Comparison of ENCODE assay signal across 23 mouse cellular contexts in the genomic region with DNA sequence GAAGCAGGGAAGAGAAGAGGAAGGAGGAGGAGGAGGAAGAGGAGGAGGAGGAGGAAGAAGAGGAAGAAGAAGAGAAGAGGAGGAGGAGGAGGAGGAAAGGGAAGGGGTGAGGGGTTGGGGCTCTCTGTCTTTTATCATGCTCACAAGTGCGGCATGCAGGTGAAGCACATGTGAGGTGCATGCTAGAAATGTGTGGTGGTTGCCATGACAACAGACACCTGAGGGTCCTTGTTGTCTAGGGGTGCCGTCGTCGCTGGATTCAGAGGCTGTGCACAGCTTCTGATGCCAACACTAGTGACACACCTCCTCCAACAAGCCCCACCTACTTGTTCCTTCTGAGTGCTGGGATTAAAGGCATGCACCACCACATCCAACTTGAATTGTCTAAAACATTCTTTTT. TPM values are rescaled to one million over a fixed set of nuclear protein-coding genes. Genes with fewer than 3 reads are reported as not detected.
A peak's percentile ranks its signal among the peaks of the same experiment; 100 is the strongest.
DNase-seq lines count a peak whose midpoint lies in the region; ATAC-seq and TF ChIP-seq lines count a peak whose summit lies in the region.
"Had no signal": no experiment of that assay in that cellular context is flagged by ENCODE, and none has a peak within 500 bp of the region (broad histone marks: within the 10 kb centered on the region; RNA-seq: fewer than 3 reads in every experiment).

No protein-coding gene starts in this region.

- no peaks in the 10 kb centered on the region for H3K36me3 ChIP-seq in forebrain, embryonic 13.5 days (ENCODE audit: poor library complexity, severe bottlenecking)
- no peaks in the 10 kb centered on the region for H3K36me3 ChIP-seq in forebrain, embryonic 10.5 days (replicated peaks)
- no peaks in the 10 kb centered on the region for H3K36me3 ChIP-seq in hindbrain, postnatal 0 days (ENCODE audit: insufficient read depth, low read length)
- H3K36me3 ChIP-seq in hindbrain, embryonic 11.5 days (ENCODE audit: control insufficient read depth, insufficient read depth, low read length): no peaks in the 10 kb centered on the region
- H3K36me3 ChIP-seq in thymus, adult 2 months (ENCODE audit: control insufficient read depth, insufficient read depth, low read length): no peaks in the 10 kb centered on the region
- H3K36me3 ChIP-seq: embryonic facial prominence, embryonic 13.5 days; heart, embryonic 15.5 days; kidney, embryonic 15.5 days had no signal

- no peak overlapping the region for H3K27ac ChIP-seq in forebrain, embryonic 13.5 days
- H3K27ac ChIP-seq in forebrain, embryonic 10.5 days: no peak overlapping the region
- H3K27ac ChIP-seq in hindbrain, postnatal 0 days: no peak overlapping the region
- H3K27ac ChIP-seq in hindbrain, embryonic 11.5 days (ENCODE audit: low read depth, low read length): no peak overlapping the region
- no peak overlapping the region for H3K27ac ChIP-seq in thymus, adult 2 months (ENCODE audit: control insufficient read depth, insufficient read depth, low read length)
- H3K27ac ChIP-seq: embryonic facial prominence, embryonic 13.5 days; heart, adult 2 months; heart, embryonic 15.5 days; kidney, embryonic 15.5 days had no signal

- no peak overlapping the region for H3K4me2 ChIP-seq in forebrain, embryonic 13.5 days
- H3K4me2 ChIP-seq in hindbrain, postnatal 0 days (ENCODE audit: low read depth, low read length): no peak overlapping the region
- no peak overlapping the region for H3K4me2 ChIP-seq in hindbrain, embryonic 11.5 days (replicated peaks; ENCODE audit: low read depth, low read length)
- H3K4me2 ChIP-seq: embryonic facial prominence, embryonic 13.5 days; heart, embryonic 15.5 days; kidney, embryonic 15.5 days; liver, embryonic 11.5 days had no signal

- no peak overlapping the region for H3K9ac ChIP-seq in forebrain, embryonic 13.5 days
- H3K9ac ChIP-seq in hindbrain, postnatal 0 days (replicated peaks; ENCODE audit: low read length): no peak overlapping the region
- no peak overlapping the region for H3K9ac ChIP-seq in hindbrain, embryonic 11.5 days (ENCODE audit: low read depth, low read length)
- H3K9ac ChIP-seq: embryonic facial prominence, embryonic 13.5 days; heart, embryonic 15.5 days; kidney, embryonic 15.5 days had no signal

- TF ChIP-seq CTCF in hindbrain, postnatal 0 days (IDR thresholded peaks at IDR 0.05; ENCODE audit: low read depth): no peak
- TF ChIP-seq CTCF in thymus, adult 2 months (IDR thresholded peaks at IDR 0.05; ENCODE audit: borderline replicate concordance, control insufficient read depth, extremely low read depth, insufficient read depth, low read length, poor library complexity): no peak

- no peak for TF ChIP-seq POLR2A in thymus, adult 2 months (IDR thresholded peaks at IDR 0.05; ENCODE audit: control insufficient read depth, extremely low read depth, insufficient read depth, low read length, poor library complexity)

- H3K9me3 ChIP-seq in forebrain, embryonic 13.5 days (replicated peaks): no peaks in the 10 kb centered on the region
- H3K9me3 ChIP-seq in forebrain, embryonic 10.5 days: no peaks in the 10 kb centered on the region
- H3K9me3 ChIP-seq in hindbrain, postnatal 0 days (ENCODE audit: low read length): no peaks in the 10 kb centered on the region
- no peaks in the 10 kb centered on the region for H3K9me3 ChIP-seq in hindbrain, embryonic 11.5 days (ENCODE audit: control insufficient read depth, low read length)
- H3K9me3 ChIP-seq: embryonic facial prominence, embryonic 13.5 days; heart, embryonic 15.5 days; kidney, embryonic 15.5 days had no signal

- no peak for DNase-seq in forebrain, embryonic 10.5 days (ENCODE audit: extremely low spot score, low spot score)
- DNase-seq in hindbrain, postnatal 0 days (ENCODE audit: low spot score): peak; percentile 69
- DNase-seq in hindbrain, embryonic 11.5 days (ENCODE audit: low spot score): no peak
- DNase-seq in thymus, postnatal 10 days (ENCODE audit: low spot score in 2 of 2): peak; percentile 7 to 23
- no peak for DNase-seq in thymus, adult 2 months
- DNase-seq in thymus, postnatal 4 days: peak; percentile 22
- DNase-seq: adrenal gland, adult 8-10 months; cerebellum, adult 11 months; cerebellum, postnatal 10 days; gastrocnemius, postnatal 14 days; heart, adult 2 months; heart, postnatal 4 days; kidney, postnatal 4 days; layer of hippocampus, adult 9-11 months; lung, adult 18-20 months had no signal

- 0 out of 2 replicates have a peak, but pooled peaks have one; percentile 38 for ATAC-seq in forebrain, embryonic 13.5 days
- ATAC-seq in hindbrain, postnatal 0 days: peak; percentile 71
- ATAC-seq in hindbrain, embryonic 11.5 days (ENCODE audit: low FRiP score): no peak
- no peak for ATAC-seq in megakaryocyte progenitor cell, adult 5-6 weeks (replicated peaks; ENCODE audit: poor library complexity)
- ATAC-seq: intestine, embryonic 16.5 days; Patski had no signal

- no peaks in the 10 kb centered on the region for H3K27me3 ChIP-seq in forebrain, embryonic 13.5 days
- peaks cover 5% of the 10 kb centered on the region for H3K27me3 ChIP-seq in forebrain, embryonic 10.5 days (ENCODE audit: poor library complexity, severe bottlenecking)
- no peaks in the 10 kb centered on the region for H3K27me3 ChIP-seq in hindbrain, postnatal 0 days (ENCODE audit: insufficient read depth, low read length)
- no peaks in the 10 kb centered on the region for H3K27me3 ChIP-seq in hindbrain, embryonic 11.5 days (ENCODE audit: control insufficient read depth, insufficient read depth, low read length)
- no peaks in the 10 kb centered on the region for H3K27me3 ChIP-seq in thymus, adult 2 months (ENCODE audit: control insufficient read depth, insufficient read depth, low read length)
- H3K27me3 ChIP-seq: embryonic facial prominence, embryonic 13.5 days; heart, embryonic 15.5 days; kidney, embryonic 15.5 days; Patski had no signal

- no peaks in the 10 kb centered on the region for H3K4me1 ChIP-seq in forebrain, embryonic 13.5 days
- H3K4me1 ChIP-seq in forebrain, embryonic 10.5 days: peaks cover 21% of the 10 kb centered on the region
- no peaks in the 10 kb centered on the region for H3K4me1 ChIP-seq in hindbrain, postnatal 0 days (ENCODE audit: insufficient read depth, low read length)
- no peaks in the 10 kb centered on the region for H3K4me1 ChIP-seq in hindbrain, embryonic 11.5 days (replicated peaks; ENCODE audit: control insufficient read depth, insufficient read depth, low read length)
- 0 out of 2 replicates have a peak, but pooled peaks cover 4% of the 10 kb centered on the region for H3K4me1 ChIP-seq in thymus, adult 2 months (replicated peaks; ENCODE audit: control insufficient read depth, insufficient read depth, low read length)

- H3K4me3 ChIP-seq in forebrain, embryonic 13.5 days: no peak overlapping the region
- H3K4me3 ChIP-seq in forebrain, embryonic 10.5 days: no peak overlapping the region
- no peak overlapping the region for H3K4me3 ChIP-seq in hindbrain, postnatal 0 days (ENCODE audit: low read length)
- no peak overlapping the region for H3K4me3 ChIP-seq in hindbrain, embryonic 11.5 days (ENCODE audit: low read depth, low read length)
- no peak overlapping the region for H3K4me3 ChIP-seq in thymus, adult 2 months (ENCODE audit: control insufficient read depth, insufficient read depth, low read length)
- H3K4me3 ChIP-seq: embryonic facial prominence, embryonic 13.5 days; heart, adult 2 months; heart, embryonic 15.5 days; kidney, embryonic 15.5 days had no signal

- 55% methylated on average over 4 of the region's 4 CpGs for WGBS in forebrain, embryonic 13.5 days
- WGBS in forebrain, embryonic 10.5 days: 81% methylated on average over 4 of the region's 4 CpGs
- 34% methylated on average over 4 of the region's 4 CpGs for WGBS in hindbrain, postnatal 0 days
- 87% methylated on average over 4 of the region's 4 CpGs for WGBS in hindbrain, embryonic 11.5 days
- 39% methylated on average over 4 of the region's 4 CpGs for WGBS in thymus, adult 2 months

RNA-seq across cellular contexts. Expression of a gene that starts 7.1 kb away (rescaled TPM):
- polyA plus RNA-seq in forebrain, embryonic 13.5 days (2015; fragmentation: Nextera tagmentation; extraction: Ambion mirVana): 1.9 and 2.1 TPM in 2 replicates
- polyA plus RNA-seq in forebrain, embryonic 10.5 days (2016; fragmentation: Nextera tagmentation; extraction: Ambion mirVana): 6.2 and 8.1 TPM in 2 replicates
- total RNA-seq in hindbrain, postnatal 0 days (2014; rRNA removed): 4.5 and 6.7 TPM in 2 replicates
- polyA plus RNA-seq in hindbrain, postnatal 0 days (2015; fragmentation: Nextera tagmentation; extraction: Ambion mirVana): 4.7 and 5.2 TPM in 2 replicates
- 4.3 and 5.6 TPM in 2 replicates for polyA plus RNA-seq in hindbrain, embryonic 11.5 days (2014; fragmentation: Nextera tagmentation; extraction: Ambion mirVana)
- 14.5 and 19.1 TPM in 2 replicates for polyA plus RNA-seq in thymus, adult 2 months (2012; rRNA removed)
- total RNA-seq in megakaryocyte progenitor cell, adult 5-6 weeks (2015): 6.8 and 8.5 TPM in 2 replicates
- 6.2 and 6.4 TPM in 2 replicates for total RNA-seq in megakaryocyte progenitor cell, adult 5-6 weeks (2017)

RNA-seq across cellular contexts. Expression of a gene that starts 54.8 kb away (rescaled TPM):
- polyA plus RNA-seq in forebrain, embryonic 13.5 days (2015; fragmentation: Nextera tagmentation; extraction: Ambion mirVana): 36.5 and 36.6 TPM in 2 replicates
- polyA plus RNA-seq in forebrain, embryonic 10.5 days (2016; fragmentation: Nextera tagmentation; extraction: Ambion mirVana): 27.1 and 27.8 TPM in 2 replicates
- total RNA-seq in hindbrain, postnatal 0 days (2014; rRNA removed): 33.8 and 44.7 TPM in 2 replicates
- 22.4 and 26.0 TPM in 2 replicates for polyA plus RNA-seq in hindbrain, postnatal 0 days (2015; fragmentation: Nextera tagmentation; extraction: Ambion mirVana)
- polyA plus RNA-seq in hindbrain, embryonic 11.5 days (2014; fragmentation: Nextera tagmentation; extraction: Ambion mirVana): 42.0 and 50.4 TPM in 2 replicates
- polyA plus RNA-seq in thymus, adult 2 months (2012; rRNA removed): 43.8 and 54.6 TPM in 2 replicates
- total RNA-seq in megakaryocyte progenitor cell, adult 5-6 weeks (2015): 171 and 194 TPM in 2 replicates
- 53.4 and 80.2 TPM in 2 replicates for total RNA-seq in megakaryocyte progenitor cell, adult 5-6 weeks (2017)

Comparison
In these comparisons a context has a peak if more than half of its experiments do, and no peak if none do; other contexts are left out.
1. ATAC-seq: peak in forebrain, embryonic 13.5 days (single experiment) and hindbrain, postnatal 0 days (single experiment); none in hindbrain, embryonic 11.5 days (single experiment) and megakaryocyte progenitor cell, adult 5-6 weeks (single experiment).
2. DNase-seq: peak in hindbrain, postnatal 0 days (single experiment), thymus, postnatal 10 days (2 of 2) and thymus, postnatal 4 days (single experiment); none in forebrain, embryonic 10.5 days (single experiment), hindbrain, embryonic 11.5 days (single experiment) and thymus, adult 2 months (single experiment).